Mouse (Mus musculus): Measurements from ENCODE around the gene Cipc. TPM values are rescaled to one million over a fixed set of nuclear protein-coding genes. Genes with fewer than 3 reads are reported as not detected.
A peak's percentile ranks its signal among the peaks of the same experiment; 100 is the strongest.

The Cipc gene
- polyA plus RNA-seq, 1 experiment from 2014 or later, result 37.9 TPM

GRCm38 (mm10) chr12:87000151-87000839 is 53.5 kb downstream of the Cipc start:
- Histone ChIP-seq H3K4me2 (no peak overlapping the region), H3K4me3 (ENCODE audit: low read depth, low read length) (no peak overlapping the region), H3K9ac (ENCODE audit: low read length) (no peak overlapping the region), H3K27me3 (ENCODE audit: control insufficient read depth, insufficient read depth, low read length) (no peaks in the 10 kb centered on the region), H3K4me1 (ENCODE audit: control insufficient read depth, insufficient read depth, low read length) (no peaks in the 10 kb centered on the region), H3K9me3 (ENCODE audit: control insufficient read depth, low read length) (no peaks in the 10 kb centered on the region), H3K36me3 (ENCODE audit: control insufficient read depth, insufficient read depth, low read length) (no peaks in the 10 kb centered on the region), H3K27ac (ENCODE audit: low read depth, low read length) (no peak overlapping the region)
- ATAC-seq (ENCODE audit: low FRiP score), result peak; percentile 38
- DNase-seq (ENCODE audit: low spot score, missing footprints), result peak; percentile 91
- 56% methylated on average over 5 of the region's 5 CpGs for WGBS

DNA sequence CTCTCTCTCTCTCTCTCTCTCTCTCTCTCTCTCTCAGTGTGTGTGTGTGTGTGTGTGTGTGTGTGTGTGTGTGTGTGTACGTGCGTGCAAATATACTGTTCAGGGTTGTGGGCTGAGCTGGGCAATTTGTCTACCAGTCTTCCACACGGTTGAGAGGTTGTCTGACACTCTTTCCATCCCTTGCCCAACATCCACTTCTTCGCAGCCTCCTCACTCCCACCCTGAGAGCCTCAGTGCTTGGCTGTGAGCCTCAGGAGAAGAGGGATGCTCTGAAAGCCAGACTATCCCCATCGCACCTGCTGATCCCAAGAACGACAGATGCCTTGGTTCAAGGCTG is 54.0 kb downstream of the Cipc start:
- DNase-seq (ENCODE audit: low spot score, missing footprints), result no peak
- H3K36me3 ChIP-seq (ENCODE audit: control insufficient read depth, insufficient read depth, low read length), result no peaks in the 10 kb centered on the region
- H3K9ac ChIP-seq (ENCODE audit: low read length), result no peak overlapping the region
- 43% methylated on average over 6 of the region's 6 CpGs for WGBS
- H3K4me1 ChIP-seq (ENCODE audit: control insufficient read depth, insufficient read depth, low read length), result no peaks in the 10 kb centered on the region
- H3K27ac ChIP-seq (ENCODE audit: low read depth, low read length), result no peak overlapping the region
- H3K27me3 ChIP-seq (ENCODE audit: control insufficient read depth, insufficient read depth, low read length), result no peaks in the 10 kb centered on the region
- no peaks in the 10 kb centered on the region for H3K9me3 ChIP-seq (ENCODE audit: control insufficient read depth, low read length)
- peak; percentile 53 for ATAC-seq (ENCODE audit: low FRiP score)
- no peak overlapping the region for H3K4me2 ChIP-seq
- no peak overlapping the region for H3K4me3 ChIP-seq (ENCODE audit: low read depth, low read length)

- DNase-seq (ENCODE audit: low spot score, missing footprints), result peak; percentile 51
- no peaks in the 10 kb centered on the region for H3K9me3 ChIP-seq (ENCODE audit: control insufficient read depth, low read length)
- no peaks in the 10 kb centered on the region for H3K4me1 ChIP-seq (ENCODE audit: control insufficient read depth, insufficient read depth, low read length)
- no peaks in the 10 kb centered on the region for H3K27me3 ChIP-seq (ENCODE audit: control insufficient read depth, insufficient read depth, low read length)
- WGBS, result 63% methylated on average over 7 of the region's 7 CpGs
- H3K27ac ChIP-seq (ENCODE audit: low read depth, low read length), result no peak overlapping the region
- no peaks in the 10 kb centered on the region for H3K36me3 ChIP-seq (ENCODE audit: control insufficient read depth, insufficient read depth, low read length)
- no peak overlapping the region for H3K9ac ChIP-seq (ENCODE audit: low read length)
- no peak for ATAC-seq (ENCODE audit: low FRiP score)
- H3K4me3 ChIP-seq (ENCODE audit: low read depth, low read length), result no peak overlapping the region
- H3K4me2 ChIP-seq, result no peak overlapping the region
Observed at GRCm38 (mm10) chr12:87002209-87002608, 55.4 kb downstream of the Cipc start.

GRCm38 (mm10) chr12:87002815-87003214 is 56.0 kb downstream of the Cipc start:
- 79% methylated on average over 7 of the region's 7 CpGs for WGBS
- no peaks in the 10 kb centered on the region for H3K4me1 ChIP-seq (ENCODE audit: control insufficient read depth, insufficient read depth, low read length)
- H3K27ac ChIP-seq (ENCODE audit: low read depth, low read length), result no peak overlapping the region
- no peaks in the 10 kb centered on the region for H3K27me3 ChIP-seq (ENCODE audit: control insufficient read depth, insufficient read depth, low read length)
- no peak for ATAC-seq (ENCODE audit: low FRiP score)
- H3K9me3 ChIP-seq (ENCODE audit: control insufficient read depth, low read length), result no peaks in the 10 kb centered on the region
- H3K36me3 ChIP-seq (ENCODE audit: control insufficient read depth, insufficient read depth, low read length), result no peaks in the 10 kb centered on the region
- no peak overlapping the region for H3K4me2 ChIP-seq
- H3K4me3 ChIP-seq (ENCODE audit: low read depth, low read length), result no peak overlapping the region
- H3K9ac ChIP-seq (ENCODE audit: low read length), result no peak overlapping the region
- peak; percentile 76 for DNase-seq (ENCODE audit: low spot score, missing footprints)

GRCm38 (mm10) chr12:87003606-87004005 is 56.8 kb downstream of the Cipc start:
- Histone ChIP-seq H3K4me3 (ENCODE audit: low read depth, low read length) (no peak overlapping the region), H3K36me3 (ENCODE audit: control insufficient read depth, insufficient read depth, low read length) (no peaks in the 10 kb centered on the region), H3K4me1 (ENCODE audit: control insufficient read depth, insufficient read depth, low read length) (no peaks in the 10 kb centered on the region), H3K27me3 (ENCODE audit: control insufficient read depth, insufficient read depth, low read length) (no peaks in the 10 kb centered on the region), H3K4me2 (no peak overlapping the region), H3K9me3 (ENCODE audit: control insufficient read depth, low read length) (no peaks in the 10 kb centered on the region), H3K9ac (ENCODE audit: low read length) (no peak overlapping the region), H3K27ac (ENCODE audit: low read depth, low read length) (no peak overlapping the region)
- no peak for ATAC-seq (ENCODE audit: low FRiP score)
- WGBS, result 56% methylated on average over 3 of the region's 3 CpGs
- DNase-seq (ENCODE audit: low spot score, missing footprints), result peak; percentile 77

DNA sequence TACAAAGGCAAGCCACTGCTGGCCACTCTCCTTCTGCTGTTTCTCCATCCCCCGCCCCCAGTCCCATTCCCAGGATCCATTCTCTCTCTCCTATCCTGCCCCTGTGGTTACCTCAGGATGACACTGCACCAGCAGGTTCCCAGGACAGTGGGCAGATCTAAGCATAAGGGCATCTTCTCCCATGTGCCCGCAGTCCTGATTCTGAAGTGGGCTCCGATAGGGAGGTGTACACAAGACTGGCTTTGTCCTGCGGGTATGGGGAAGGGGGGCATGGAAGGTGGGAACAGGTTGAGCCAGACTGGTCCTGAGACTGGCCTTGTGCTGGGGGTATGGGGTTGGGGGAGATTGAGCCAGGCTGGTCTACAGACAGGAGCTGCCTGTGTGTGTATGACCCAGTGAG is 57.8 kb downstream of the Cipc start:
- Histone ChIP-seq H3K27me3 (ENCODE audit: control insufficient read depth, insufficient read depth, low read length) (no peaks in the 10 kb centered on the region), H3K4me1 (ENCODE audit: control insufficient read depth, insufficient read depth, low read length) (no peaks in the 10 kb centered on the region), H3K4me3 (ENCODE audit: low read depth, low read length) (no peak overlapping the region), H3K9me3 (ENCODE audit: control insufficient read depth, low read length) (no peaks in the 10 kb centered on the region), H3K36me3 (ENCODE audit: control insufficient read depth, insufficient read depth, low read length) (no peaks in the 10 kb centered on the region), H3K9ac (ENCODE audit: low read length) (no peak overlapping the region), H3K27ac (ENCODE audit: low read depth, low read length) (no peak overlapping the region), H3K4me2 (no peak overlapping the region)
- no peak for ATAC-seq (ENCODE audit: low FRiP score)
- 87% methylated on average over 4 of the region's 4 CpGs for WGBS
- peak; percentile 65 for DNase-seq (ENCODE audit: low spot score, missing footprints)

Other genes with a start within 250 kb of the Cipc start
- gene Angel1, start 220.6 kb upstream of the Cipc start, polyA plus RNA-seq (2014; fragmentation: Nextera tagmentation; extraction: Ambion mirVana), result 12.2 and 12.5 TPM in 2 replicates
- not detected in 2 replicates for gene Lrrc74a, start 212.7 kb upstream of the Cipc start, polyA plus RNA-seq (2014; fragmentation: Nextera tagmentation; extraction: Ambion mirVana)
- 24.4 and 26.4 TPM in 2 replicates for gene Irf2bpl, start 62.2 kb upstream of the Cipc start, polyA plus RNA-seq (2014; fragmentation: Nextera tagmentation; extraction: Ambion mirVana)
- 0.41 and 0.51 TPM in 2 replicates for gene Zdhhc22, start 43.4 kb downstream of the Cipc start, polyA plus RNA-seq (2014; fragmentation: Nextera tagmentation; extraction: Ambion mirVana)
- 0.64 and 0.77 TPM in 2 replicates for gene Tmem63c, start 74.3 kb downstream of the Cipc start, polyA plus RNA-seq (2014; fragmentation: Nextera tagmentation; extraction: Ambion mirVana)
- gene Ngb, start 155.5 kb downstream of the Cipc start, polyA plus RNA-seq (2014; fragmentation: Nextera tagmentation; extraction: Ambion mirVana), result 0.33 and 0.36 TPM in 2 replicates
- gene Gstz1, start 200.1 kb downstream of the Cipc start, polyA plus RNA-seq (2014; fragmentation: Nextera tagmentation; extraction: Ambion mirVana), result 30.7 and 34.6 TPM in 2 replicates
- gene Pomt2, start 200.9 kb downstream of the Cipc start, polyA plus RNA-seq (2014; fragmentation: Nextera tagmentation; extraction: Ambion mirVana), result 15.7 and 16.1 TPM in 2 replicates

All from midbrain, embryonic 11.5 days (tissue).